Mouse (Mus musculus) CD4-positive naive resting alpha-beta T cell, adult 76 days (primary cell): Measurements from ENCODE around the gene Vipas39. TPM values are rescaled to one million over a fixed set of nuclear protein-coding genes. Genes with fewer than 3 reads are reported as not detected.

Source experiments
- total RNA-seq: library from RNA; stranded (reverse); gene quantifications from one replicate; pipeline ENCODE4 v1.2.4, GENCODE M21; 2023

The Vipas39 gene
- total RNA-seq = 21.7 TPM

DNA sequence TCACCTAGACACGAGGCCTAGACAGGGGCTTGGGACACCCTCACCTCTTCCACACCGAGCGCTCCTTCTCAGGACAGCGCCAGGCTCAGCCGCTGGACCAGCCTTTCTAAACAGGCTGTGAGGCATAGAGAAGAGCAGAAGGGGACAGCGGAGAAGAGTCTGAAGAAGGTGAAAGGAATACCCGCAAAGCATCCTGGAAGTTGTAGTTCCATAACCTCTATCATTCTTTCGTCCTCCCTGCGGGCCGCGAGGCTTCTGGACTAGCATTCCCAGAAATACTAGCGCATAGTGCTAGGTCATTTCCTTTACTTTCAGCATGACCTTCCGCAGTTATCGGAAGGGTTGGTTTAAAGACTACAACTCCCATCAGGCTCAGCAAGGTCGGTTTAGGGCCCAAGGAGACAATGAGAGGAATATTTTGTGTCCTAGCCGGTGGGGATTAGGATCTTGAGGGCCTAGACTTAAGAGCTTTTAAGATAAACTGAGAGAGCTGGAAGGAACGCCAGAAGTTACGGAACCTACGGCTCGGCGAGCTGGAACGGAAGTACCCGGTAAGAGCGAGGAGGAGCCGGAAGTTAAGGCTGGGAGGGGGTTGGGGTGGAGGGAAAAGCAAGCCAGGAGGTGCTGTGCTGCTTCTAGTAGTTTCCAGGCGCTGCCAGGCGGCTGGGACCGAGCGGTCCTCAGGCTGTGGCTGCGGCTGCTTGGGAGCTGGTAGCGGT, at the start of gene Vipas39, which contains the start of gene Ahsa1:
TSS of gene Vipas39 (minus strand) at position 149 of the 719 bp plus-strand sequence.
TSS of gene Ahsa1 (plus strand) at position 372 of the 719 bp plus-strand sequence.

DNA sequence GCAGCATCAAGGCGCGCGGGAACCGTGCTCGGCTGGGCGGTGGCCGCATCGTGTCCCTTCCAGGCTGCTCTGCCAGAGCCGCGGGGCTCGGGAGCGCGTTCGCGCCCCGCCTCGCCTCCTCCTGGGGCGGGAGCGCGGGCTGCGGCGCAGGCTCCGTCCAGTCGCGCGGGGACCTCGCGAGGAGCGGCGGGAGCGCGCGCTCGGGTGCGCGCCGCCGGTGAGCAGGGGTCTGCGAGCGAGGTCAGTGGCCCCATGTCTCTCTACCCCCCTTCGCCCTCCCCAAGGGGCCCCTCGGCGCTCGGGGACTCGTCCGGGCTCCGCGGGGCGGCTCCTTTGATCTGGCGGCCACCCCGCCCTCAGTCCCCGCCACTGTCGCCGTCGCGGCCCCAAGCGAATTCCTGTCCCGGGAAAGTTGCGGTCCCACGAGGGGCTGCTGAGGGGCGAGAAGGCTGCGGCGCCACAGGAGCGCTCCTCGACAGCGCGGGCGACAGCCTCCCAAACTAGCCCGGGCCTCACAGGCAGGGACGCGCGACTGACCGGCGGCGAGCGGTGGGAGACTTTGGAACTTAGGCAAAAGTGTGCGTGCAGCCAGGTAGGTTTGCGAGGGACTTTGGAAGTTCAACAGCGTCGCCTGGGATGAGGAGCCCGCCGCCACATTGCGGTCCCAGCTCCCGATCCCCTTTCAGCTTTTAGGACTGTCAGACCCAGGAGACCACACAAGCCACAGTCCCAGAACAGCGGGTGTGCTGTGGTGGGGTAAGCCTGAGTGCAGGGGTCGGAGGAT, 33.8 kb upstream of the Vipas39 start, which contains the start of gene Ism2:
TSS of gene Ism2 (minus strand) at position 49 of the 784 bp plus-strand sequence.

DNA sequence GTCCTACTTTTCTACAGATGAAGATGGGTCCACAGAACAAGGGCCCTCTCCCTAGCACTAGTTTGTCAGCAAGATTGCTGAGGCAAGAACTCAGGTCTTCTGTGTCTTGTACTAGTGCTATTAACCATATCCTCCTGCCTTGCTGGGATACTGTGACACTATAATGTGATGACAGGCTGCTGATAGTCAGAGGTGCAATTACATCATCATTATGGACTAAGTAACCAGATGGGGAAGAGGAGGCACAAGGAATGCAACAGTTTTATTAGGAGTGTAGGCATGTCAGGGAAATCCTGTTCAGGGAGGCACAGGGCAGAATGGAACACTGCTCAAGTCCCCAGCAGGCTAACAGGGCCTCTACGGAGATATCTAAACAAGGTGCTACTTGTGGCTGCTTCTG, 27.4 kb downstream of the Vipas39 start, which contains the start of gene Noxred1:
TSS of gene Noxred1 (minus strand) at position 101 of the 400 bp plus-strand sequence.

DNA sequence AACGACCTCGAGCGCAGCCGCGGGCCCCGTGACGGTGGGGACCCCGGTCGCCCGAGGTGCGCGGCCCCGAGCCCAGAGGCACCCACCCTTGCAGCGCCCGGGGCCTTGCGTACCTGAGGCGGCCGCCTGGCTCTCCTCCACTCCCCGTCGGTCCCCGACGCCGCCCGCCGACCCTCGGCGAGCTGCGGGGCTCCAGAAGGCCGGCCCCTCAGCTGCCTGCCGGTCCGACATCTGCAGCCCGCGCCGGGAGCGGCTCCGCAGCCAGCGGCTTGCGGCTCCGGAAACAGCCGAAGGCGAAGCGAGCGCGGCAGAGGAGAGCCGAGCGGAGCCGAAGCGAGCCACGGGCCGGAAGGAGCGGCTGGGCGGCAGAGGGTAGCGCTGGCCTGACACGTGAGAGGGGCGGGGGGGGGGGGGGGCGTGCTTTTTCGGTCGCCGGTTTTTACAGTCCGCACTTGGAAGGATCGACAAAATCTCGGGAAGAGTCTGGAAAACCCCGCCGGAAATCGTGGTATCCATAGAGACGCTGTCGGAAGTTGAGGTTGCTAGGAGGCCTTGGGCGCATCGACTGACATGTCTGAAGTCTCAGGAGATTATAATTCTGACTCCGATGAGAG, 66.0 kb downstream of the Vipas39 start, which contains the start of gene Tmed8:
TSS of gene Tmed8 (minus strand) at position 482 of the 614 bp plus-strand sequence.

DNA sequence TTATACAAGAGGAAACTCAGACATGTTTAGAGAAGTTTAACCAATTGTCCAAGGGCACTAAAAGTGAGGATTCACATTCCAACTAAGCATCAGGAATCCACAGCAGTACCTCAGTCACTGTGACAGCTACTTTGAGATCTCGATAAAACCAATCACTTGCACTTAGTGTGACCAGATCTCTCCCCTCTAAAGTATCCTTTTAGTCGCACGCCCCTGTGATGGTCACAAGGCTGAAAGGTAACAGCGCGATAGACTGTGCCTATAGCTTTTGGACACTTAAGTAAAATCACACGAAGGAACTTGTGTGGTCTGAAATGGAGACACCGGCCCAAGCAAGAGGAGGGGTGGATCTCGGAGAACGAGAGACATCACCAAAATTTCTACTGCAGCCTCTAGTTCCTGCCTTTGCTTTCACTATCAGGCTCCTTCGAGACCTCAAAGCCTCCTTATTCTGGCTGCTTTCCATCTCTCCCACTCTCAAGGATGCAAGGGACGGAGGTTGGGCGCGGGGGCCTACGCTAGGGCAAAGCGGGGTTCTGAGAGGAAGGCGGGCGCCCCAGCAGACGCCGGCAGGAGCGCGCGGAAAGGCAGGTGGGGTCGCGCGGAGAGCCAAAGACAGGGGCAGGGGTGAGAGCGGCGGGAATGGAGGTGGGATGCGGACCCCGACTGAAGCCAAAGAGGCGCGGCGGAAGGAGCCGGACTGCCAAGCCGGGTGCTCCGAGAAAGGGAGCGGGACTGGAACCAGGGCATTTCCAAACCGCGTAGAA, 66.7 kb downstream of the Vipas39 start, which contains the start of gene Samd15:
TSS of gene Samd15 (plus strand) at position 518 of the 767 bp plus-strand sequence.

Other genes starting within 250 kb of the Vipas39 start
- gene Tmem63c, start 244.9 kb downstream of the Vipas39 start, total RNA-seq = not detected
- gene Ngb, start 163.7 kb downstream of the Vipas39 start, total RNA-seq = 1.1 TPM
- gene Gstz1, start 119.1 kb downstream of the Vipas39 start, total RNA-seq = 10.5 TPM
- gene Pomt2, start 118.3 kb downstream of the Vipas39 start, total RNA-seq = 4.4 TPM
- gene Samd15, start 66.5 kb downstream of the Vipas39 start, total RNA-seq = 1.3 TPM
- gene Tmed8, start 65.8 kb downstream of the Vipas39 start, total RNA-seq = 13.3 TPM
- gene Noxred1, start 27.5 kb downstream of the Vipas39 start, total RNA-seq = 0.62 TPM
- 87.6 TPM for gene Ahsa1, start 223 bp upstream of the Vipas39 start, total RNA-seq
- gene Ism2, start 33.4 kb upstream of the Vipas39 start, total RNA-seq = not detected
- gene Sptlc2, start 122.1 kb upstream of the Vipas39 start, total RNA-seq = 75.7 TPM
- gene Slirp, start 177.6 kb upstream of the Vipas39 start, total RNA-seq = 26.3 TPM
- 94.6 TPM for gene Alkbh1, start 177.8 kb upstream of the Vipas39 start, total RNA-seq
- 93.9 TPM for gene Snw1, start 206.0 kb upstream of the Vipas39 start, total RNA-seq
- not detected for gene Gm5788, start 228.5 kb upstream of the Vipas39 start, total RNA-seq
- gene Gm8300, start 248.1 kb upstream of the Vipas39 start, total RNA-seq = not detected